Mouse (Mus musculus): ENCODE results near the gene Vmp1. TPM values are rescaled to one million over a fixed set of nuclear protein-coding genes. Genes with fewer than 3 reads are reported as not detected.

The Vmp1 gene
- 100 to 1,000 TPM; 563 to 667 TPM for polyA plus RNA-seq (2017; shearing (Covaris generic))

DNA sequence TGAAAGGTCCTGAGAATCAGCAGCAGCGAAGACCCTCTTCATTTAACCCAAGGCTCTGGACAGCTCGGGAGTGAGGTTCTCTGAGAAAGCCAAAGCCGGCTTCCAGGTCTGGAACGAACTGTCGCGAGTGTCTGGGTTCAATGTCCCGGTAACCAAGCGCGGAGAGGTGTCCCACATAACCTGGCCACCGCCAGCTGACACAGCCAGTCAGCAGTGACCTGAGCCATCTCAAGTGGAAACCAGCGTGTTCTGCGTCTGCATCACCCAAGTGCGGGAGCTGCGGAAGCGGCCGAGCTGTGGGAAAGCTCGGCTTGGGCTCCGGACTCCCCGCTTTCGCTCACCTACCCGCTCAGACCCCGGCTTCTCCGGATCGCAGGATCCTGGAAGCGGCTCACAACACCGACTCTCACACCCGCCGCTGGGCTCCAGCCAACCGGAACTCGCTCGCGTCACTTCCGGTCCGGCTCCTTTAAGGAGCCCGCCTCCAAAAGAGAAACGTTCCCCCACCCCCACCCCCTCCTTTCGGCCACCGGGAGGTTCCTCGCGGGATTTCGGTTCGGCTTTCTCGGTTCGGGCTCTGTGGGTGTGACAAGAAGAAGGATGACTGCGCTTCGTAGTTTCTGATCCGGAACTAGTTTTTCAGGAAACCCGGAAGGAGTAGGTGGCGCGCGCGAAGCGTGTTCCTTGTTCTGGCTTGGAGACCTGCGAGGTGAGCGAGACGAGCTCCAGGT, at the start of gene Vmp1, which contains the start of gene Ptrh2:
TSS of gene Vmp1 (minus strand) at position 442 of the 731 bp plus-strand sequence.
TSS of gene Ptrh2 (plus strand) at position 591 of the 731 bp plus-strand sequence.
- ATAC-seq: peak; percentile 90

DNA sequence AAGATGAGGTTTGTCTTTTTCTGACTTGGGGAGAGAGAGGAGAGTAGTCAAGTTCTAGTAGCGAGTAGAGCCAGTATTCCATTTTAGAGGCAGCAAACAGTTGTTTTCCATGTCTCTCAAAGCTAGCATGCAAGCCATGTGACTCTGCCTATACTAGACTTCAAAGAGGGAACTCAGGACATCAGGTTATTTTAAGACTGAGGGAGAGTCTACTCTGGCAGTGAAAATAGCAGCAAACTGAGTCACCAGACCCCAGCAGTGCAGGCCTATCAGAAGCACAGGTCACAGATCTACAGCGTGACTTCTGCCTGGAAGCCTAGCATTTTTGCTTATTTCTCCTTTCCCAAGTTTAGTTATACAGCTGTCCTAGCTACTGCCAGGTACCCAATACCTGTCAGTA, 47.8 kb upstream of the Vmp1 start:
- no peak for ATAC-seq

DNA sequence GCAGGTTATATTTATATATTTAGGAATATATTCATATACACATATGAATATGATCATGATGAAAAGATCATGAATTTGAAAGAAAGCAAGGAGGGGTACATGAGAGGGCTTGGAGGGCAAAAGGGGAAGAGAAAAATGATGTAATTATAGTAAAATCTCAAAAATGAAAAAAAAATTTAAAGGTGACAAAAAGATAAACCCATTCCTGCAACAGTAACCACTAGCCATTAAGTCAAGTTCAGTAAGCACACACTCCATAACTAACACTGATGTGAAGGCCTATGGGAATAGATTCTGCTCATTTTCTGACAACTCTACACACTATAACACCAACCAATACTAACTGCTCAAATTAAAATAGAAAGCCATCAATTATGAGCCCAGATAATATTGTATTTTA, 42.0 kb upstream of the Vmp1 start:
- ATAC-seq: no peak

DNA sequence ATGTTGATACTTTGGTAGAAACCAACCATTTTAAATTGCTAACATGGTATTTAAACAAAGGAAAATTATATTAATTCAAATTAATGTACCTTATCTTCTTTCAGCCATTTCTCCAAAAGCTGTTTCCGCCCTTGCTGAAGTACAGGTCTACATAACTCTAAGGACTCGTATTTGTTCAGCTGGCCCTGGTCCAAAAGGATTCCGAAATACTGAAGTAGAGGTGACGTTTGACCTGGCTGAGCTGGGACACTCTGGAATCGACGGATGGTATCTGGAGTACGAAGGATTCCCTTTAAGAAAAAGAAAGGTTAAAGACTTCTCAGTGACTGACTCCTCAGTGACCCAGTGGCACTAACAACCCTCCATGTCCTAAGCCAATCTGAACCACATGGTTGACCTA, 41.3 kb upstream of the Vmp1 start:
- ATAC-seq: no peak

DNA sequence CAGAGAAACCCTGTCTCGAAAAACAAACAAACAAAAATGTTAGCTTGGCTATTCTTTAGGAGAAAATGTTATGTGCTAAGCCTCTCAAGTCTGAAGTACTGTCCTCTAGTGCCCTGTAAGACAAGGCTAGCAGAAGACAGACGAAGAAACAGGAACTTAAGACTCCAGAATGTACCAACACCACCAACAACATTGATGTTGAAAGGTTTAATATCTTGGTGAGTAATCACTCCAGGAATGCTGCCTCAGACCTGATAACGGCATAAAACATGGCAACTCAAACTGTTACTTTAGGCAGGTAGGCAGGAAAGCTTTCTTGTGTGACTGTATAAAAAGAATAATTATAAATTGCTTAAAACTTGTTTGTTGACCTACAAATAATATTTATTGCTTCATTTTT, 40.4 kb upstream of the Vmp1 start:
- no peak for ATAC-seq

DNA sequence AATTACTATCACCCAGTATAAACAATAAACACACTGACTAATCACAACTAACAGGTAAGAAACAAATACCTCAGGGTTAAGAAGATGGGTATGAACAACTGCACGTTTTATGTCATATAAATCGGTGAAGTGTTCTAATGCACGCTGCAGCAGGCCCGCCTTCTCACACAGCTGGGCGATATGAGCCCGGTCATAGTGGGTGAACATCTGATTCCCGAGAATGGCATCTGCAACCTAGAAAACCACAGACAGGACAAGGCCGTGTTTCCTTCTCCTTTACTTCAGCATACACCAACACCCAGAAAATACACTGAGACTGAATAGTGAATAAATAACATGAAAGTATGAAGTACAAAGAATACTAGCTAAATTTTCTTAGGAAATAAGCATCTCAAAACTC, 35.8 kb upstream of the Vmp1 start:
- no peak for ATAC-seq

DNA sequence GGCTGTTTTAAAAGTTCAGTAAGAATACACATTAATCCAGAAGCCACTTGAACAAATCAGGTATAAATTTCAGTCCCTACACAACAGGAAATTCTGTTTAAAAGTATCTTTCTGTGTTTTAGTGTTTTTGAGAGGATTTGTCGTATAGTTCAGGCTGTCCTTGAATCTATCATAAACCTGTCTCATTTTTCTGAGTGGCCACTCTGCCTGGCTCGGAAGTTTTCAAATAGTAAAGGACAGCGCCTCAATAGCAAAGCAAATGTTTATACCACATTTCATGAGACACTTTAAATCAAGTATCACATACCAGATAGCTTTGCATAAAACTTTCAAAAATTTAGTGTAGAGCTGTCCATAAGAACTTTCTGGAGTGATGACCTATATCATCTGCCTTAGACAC, 34.7 kb upstream of the Vmp1 start:
- no peak for ATAC-seq

DNA sequence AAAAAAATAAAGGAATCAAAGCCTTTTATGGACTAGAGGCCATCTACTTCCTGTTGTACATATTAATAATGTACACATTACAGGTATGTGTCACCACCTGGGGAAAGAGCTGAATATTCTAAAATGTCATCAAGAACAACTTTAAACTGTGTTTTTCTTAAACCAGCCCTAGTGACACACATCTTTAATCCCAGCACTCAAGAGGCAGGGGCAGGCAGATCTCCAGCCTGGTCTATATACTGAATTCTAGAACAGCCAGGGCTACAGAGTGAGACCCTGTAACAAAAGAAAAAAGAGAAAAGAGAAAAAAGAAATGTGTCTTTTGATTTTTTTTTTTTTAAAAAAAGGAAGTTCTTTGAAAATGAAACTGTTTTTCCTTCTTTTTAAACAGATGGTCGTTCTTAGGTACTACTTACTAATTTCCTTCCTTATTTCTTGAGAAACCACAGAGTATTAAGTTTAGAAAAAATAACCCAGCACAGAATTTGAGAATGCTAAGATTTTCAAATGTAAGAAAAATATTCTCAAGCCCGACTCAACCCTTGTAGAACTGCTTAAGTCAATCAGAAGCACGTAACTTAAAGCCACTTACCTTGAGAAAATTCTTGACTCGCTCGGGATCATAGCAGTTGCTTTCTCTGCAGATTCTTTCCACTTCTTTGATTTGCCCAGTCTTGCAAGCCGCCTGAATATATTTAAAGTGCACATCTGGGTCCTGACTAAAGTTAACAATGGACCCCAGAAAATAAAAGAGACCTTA, 33.9 kb upstream of the Vmp1 start:
- ATAC-seq: no peak

DNA sequence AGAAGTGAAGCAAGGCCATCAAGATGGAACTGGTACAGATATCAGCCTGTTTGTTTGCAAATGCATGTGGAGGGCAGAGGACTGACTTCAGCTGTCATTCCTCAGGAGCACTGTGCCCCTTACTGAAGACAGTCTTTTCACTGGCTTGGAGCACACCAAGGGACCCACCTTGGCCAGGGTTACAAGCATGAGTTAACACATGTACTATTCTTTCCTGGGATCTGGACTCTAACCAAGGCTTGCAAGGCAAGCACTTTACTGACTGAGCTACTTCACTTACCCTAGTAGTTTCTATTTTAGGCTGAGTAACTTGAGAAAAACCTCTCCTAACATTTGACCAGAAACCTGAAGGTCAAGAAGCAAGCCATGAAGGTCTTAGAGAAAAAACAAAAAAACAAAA, 31.0 kb upstream of the Vmp1 start:
- ATAC-seq: no peak

DNA sequence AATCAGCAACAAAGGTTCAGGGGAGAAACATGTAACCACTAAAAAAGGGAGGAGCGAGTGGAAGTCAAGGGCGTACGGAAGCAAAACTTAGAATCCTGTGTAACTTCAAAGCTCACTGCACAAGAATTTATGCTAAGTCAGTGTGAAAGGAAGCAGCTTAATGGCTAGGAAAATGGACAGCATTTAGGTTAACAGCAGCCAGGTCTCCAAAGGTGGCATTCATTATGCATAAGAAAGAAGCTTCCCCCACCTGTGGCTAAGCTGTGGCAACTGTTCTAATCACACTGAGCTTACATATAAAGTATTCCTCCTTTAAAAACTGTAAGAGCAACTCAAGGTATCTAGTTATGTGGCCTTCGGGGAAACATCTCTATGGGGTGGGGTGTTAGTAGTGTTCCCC, 17.5 kb upstream of the Vmp1 start:
- ATAC-seq: no peak

DNA sequence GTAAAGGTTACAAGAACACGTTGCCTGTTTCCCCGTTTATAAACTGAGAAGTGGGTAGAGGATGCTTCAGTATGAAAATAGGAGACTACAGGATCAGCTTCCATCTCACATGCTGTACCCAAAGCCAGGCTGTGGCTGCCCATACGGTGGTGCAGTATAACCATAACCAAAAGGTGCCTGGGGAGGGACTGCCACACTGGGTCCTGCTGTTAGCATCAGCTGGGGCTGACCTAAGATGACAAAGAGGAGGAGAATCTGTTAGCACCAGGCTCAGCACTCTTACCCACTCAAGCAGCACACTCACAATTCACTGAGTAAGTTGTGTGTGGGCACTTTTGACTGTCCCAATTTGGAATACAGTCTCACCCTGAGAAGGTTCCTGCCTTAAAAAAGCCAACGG, 11.8 kb upstream of the Vmp1 start:
- ATAC-seq: no peak

DNA sequence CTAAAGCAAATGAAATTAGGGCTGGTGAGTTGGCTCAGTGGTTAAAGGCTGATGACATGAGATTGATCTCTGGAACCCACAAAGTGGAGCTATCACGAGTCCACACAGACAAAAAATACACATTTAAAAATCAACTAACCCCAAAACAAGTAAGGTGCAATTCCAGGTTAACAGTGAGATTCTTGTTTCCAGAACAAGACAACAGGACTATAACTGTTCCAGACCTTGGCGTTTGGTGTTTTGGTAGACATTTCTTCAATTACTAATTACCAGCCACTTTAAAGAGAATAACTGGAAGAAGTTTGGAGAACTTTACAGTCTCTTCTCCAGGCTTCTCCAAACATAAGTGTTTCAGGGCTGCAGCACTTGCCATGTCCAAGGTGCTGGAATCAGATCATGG, 8.9 kb upstream of the Vmp1 start:
- ATAC-seq: no peak

DNA sequence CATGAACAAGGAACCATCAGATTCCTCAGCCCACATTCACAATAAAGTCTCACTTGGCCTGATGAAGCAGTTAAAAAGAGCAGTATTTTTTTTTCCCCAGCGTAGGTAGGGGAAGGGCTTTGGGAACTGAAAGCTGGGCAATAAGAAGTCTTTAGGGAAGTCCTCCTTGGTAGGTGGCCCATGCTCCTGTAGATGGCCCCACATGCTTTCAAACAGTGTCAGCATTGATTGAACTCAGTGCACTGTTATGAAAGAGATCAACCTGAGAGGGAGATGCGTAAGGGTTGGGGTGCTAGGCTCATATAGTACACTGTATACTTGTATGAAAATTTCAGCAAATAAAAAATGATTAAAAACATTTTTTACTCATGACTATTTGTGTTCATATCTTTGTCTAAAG, 8.3 kb upstream of the Vmp1 start:
- ATAC-seq: no peak

DNA sequence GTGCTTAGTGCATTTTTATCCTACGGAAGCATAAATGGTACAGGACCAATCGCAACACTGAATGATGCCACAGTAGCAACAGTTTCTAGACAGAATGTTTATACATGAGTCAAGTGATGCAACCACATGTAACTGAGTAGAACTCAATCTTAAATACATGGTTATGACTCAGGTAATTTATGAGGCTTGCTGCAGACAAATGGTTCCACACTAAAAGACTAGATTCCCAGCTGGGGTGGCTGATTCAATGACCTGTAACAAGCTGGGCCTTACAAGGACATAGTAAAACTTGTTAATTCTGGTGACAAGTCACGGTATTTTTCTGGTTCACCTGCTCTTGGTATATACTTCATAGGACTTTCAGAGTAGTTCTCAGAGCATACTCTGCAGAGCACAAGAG, 7.8 kb upstream of the Vmp1 start:
- no peak for ATAC-seq

DNA sequence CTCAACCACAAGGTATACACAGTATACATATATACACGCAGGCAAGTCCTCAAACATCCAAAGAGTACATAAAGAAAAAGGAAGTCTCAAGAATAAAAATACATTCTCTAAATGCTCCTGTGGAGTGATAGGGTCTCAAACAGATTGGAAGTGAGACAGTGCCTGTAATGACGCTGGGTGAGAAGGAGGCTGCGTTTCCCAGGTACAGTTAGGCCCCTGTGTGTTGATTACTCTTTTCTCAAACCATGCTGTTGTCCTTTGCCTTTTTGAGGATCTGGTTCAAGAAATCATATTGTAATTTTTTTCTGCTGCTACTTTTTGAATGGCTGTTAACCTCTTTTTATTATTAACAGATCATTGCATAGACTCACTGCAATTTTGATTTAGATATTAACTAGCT, 6.7 kb upstream of the Vmp1 start:
- ATAC-seq: no peak

DNA sequence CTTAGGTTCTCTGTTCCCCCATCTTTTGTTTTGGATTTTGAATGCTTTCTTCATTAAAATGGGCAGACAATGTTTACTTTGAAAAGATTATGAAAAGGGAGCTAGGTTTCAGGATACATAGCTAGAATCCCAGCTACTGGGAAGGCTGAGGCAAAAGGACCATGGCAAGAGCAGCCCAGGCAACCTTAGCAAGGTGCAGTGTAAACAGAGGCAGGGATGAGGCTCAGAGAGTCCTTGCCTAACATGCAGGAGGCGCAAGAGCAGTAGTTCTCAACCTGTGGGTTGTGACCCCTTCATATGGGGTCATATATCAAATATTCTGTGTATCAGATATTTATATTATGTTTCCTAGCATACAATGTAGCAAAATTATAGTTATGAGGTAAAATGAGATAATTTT, 1.7 kb upstream of the Vmp1 start:
- ATAC-seq: no peak

DNA sequence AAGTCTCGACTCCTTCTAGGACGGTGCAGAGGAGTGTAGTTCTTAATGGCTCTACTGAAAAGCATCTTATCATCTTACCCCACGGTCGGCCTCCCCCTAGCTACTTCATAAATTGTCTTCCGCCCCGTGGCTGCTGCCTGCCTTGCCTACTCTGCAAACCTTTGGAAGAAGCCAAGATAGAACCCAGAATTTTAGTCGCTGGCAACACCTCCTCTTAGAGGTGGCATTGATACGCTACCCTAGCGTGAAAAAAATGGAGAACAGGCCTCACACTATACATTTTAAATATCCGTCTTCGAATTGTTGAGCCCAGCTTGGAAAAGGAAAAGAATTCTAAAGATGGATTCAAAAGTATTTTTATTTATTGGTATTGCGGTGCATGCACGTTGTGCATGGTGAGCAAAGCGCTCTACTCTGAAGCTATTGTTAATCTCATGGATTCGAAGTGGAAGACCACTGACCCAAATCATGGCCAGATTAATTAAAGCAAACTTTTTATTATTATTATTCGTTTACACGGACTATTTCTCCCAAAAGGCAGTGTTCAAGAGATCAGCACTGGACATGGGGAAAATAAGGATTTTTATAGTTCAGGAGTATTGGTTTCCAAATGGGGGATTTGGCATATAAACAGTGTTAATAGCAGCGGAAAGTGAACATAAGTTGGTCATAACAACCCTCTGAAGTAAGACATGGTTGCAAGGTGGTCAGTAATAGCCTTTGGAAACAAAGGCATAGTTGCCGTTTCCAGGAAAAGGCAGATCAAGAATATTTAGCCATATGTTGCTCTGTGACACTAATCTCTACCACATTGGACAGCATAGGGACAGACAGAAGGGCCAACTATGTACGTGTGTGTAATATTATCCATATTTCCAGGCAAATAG, 733 bp upstream of the Vmp1 start:
- ATAC-seq: no peak

DNA sequence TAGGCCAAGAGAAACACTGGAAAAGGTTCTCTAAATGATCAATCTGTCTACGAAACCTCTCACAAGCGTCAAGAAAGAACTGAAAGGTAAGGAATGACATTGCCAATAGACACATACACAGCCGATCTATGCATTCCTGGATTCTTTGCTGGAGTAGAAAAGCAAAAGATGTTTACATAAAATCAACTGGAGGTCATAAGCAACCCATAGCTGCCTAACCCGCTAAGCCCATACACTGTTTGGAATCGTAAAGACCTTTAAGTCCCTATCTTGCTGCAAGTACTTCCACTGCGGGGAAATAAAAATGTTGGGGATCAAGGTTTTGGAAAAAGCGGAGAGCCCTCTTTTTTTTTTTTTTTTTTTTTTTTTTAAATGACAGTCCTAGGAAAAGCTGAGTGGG, 775 bp downstream of the Vmp1 start:
- no peak for ATAC-seq

DNA sequence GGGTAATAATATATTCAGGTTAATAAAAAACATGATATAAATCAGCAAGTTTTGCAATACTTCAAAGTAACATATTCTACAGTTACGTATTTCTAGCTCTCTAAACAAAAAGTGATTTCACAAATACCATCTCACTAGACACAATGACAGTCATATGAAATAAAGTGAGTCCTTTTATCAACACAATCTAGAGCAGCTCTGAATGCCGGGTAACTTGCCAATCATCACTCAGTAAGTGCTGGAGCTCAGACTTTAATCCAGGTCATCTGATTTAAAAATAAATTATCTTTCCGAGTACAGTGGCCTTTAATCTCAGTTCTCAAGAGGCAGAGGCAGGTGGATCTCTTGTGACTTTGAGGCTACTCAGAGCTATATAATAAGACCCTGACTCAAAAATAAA, 2.2 kb downstream of the Vmp1 start:
- ATAC-seq: no peak

DNA sequence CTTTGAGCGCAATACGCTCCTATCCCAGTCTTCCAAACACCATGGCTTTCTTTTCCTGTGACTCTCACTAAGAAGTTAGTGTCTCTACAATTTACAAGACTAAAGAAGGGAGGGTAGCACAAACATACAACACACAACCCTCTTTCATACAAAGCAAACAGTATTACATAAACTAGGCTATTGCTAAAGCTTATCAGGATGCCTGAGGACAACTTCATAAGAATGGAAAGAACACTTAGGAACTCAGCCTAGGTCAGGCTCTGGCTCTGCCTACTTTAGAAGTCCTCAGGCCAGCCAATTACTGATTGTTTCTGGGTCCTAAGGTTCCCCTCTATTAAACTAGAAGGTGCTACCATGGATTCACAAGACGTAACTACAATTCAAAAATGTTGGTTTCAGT, 2.9 kb downstream of the Vmp1 start:
- ATAC-seq: no peak

DNA sequence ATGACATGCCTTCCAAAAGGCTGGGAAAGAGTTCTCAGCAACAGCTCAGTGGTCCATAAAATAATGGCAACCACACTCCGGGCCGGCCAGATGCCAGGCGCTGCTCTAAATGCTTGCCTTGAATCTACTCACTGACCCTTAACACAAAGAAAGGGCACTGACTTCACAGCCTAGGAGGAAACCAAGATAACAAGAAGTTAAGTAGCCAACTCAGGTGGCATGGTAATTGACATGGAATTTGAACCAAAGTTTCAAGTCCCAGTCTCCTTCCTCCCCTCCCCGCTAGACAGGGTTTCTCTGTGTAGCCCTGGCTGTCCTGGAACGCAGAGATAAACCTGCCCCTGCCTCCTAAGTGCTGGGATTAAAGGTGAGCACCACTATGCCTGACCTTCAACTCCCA, 4.7 kb downstream of the Vmp1 start:
- ATAC-seq: no peak

DNA sequence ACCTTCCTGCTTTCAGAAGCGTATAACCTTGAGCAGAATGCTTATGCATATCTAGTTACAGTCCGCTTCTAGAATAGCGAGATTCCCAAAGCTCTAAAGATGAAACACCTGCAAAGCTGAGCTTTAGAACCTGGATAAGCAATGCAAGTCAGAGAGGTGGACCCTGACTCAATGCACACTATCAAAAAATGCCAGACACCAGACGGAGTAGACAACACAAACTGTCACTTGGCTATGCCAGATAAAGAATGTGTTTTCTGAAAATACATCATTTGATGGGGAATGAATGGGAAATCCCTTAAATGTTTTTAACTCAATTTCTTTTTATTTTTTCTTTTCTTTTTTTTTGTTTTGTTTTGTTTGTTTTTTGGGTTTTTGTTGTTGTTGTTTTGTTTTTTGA, 8.1 kb downstream of the Vmp1 start:
- ATAC-seq: no peak

DNA sequence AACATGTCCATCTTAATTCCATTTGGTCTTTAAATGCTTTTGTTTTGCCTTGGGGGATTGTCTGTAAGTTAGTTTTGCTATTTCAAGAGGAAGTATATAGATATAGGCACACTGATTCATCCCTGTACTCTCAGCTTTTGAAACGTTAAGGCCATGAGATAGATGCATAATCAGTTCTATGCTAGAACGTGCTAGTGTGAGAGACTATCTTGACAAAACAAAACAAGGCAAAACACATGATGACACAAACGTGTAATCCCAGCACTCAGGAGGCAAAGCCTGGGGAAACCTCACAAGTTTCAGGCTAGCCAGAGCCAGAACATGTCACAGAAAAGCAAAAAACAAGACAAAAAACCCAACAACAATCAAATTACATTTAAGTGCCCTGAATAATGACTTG, 10.9 kb downstream of the Vmp1 start:
- no peak for ATAC-seq

Measured in activated CD4-positive, CD25-positive, alpha-beta regulatory T cell, adult 4 months (primary cell).